Mouse (Mus musculus) gastrocnemius, postnatal 4 days (tissue): ENCODE measurements at regions not wholly inside any gene's neighbourhood (a gene's known extent, or its start where the extent isn't known, plus 50 kb on each side); places are given as distances from the start of the nearest gene placed in this dataset.

Experiments
- DNase-seq, 2 experiments: peaks; one replicate each; pipeline ENCODE4 v3.0.0; 2021 to 2022; ENCODE audit warnings: low spot score in 2 of 2, mixed read lengths in 2 of 2

- no peak for DNase-seq
Measured at GRCm38 (mm10) chr1:133474546-133474945, 50.4 kb upstream of the Sox13 start.
